Mouse (Mus musculus): Measurements from ENCODE around the gene Bub1b.

DNA sequence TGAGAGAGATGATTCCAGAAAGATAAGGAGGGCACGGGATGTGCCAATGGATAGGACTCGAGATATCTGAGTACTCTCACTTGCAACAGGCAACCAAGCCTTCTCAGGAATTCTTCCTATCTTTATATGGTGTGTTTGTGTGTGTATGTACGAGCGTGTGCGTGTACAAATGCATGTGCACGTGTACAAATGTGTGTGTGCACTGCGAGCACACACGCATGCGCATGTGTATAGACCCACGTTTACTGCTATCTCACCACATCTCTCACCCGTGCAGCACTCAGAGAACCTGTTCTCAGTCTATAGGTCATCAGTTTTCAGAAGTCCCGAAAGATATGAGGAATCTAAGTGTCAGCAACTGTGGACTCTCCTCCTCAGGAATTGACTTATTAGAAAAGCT lies 61.5 kb downstream of the Bub1b start:
- TF ChIP-seq CTCF (IDR thresholded peaks at IDR 0.05; ENCODE audit: low read depth) (no peak), EP300 (optimal IDR thresholded peaks at IDR 0.05) (no peak)

All from stomach, postnatal 0 days (tissue).